Mouse (Mus musculus): ENCODE measurements around the gene Cops4. TPM values are rescaled to one million over a fixed set of nuclear protein-coding genes. Genes with fewer than 3 reads are reported as not detected.

Gene Cops4
- polyA plus RNA-seq, 1 experiment from 2014 or later: 170 TPM

DNA sequence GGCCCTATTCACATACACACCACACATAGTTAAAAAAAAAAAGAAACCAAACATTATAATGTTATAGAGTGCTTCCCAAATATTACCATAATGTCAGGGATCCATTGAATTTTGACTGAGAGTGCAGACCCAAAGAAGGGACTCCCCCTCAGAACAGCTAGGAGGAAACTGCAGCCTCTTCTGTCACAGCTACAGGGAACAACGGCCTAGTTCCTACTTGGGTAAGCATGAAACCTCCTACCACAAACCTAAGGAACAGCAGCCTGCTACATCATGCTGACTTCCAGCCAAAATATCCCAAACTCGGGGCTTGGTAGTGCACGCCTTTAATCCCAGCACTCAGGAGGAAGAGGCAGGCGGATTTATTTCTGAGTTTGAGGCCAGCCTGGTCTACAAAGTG, 31.2 kb downstream of the Cops4 start:
- ATAC-seq: no peak
- H3K9me3 ChIP-seq: no peaks in the 10 kb centered on the region
- H3K27ac ChIP-seq: no peak overlapping the region
- no peaks in the 10 kb centered on the region for H3K27me3 ChIP-seq (replicated peaks)
- no peak overlapping the region for H3K4me2 ChIP-seq (replicated peaks)
- no peak overlapping the region for H3K9ac ChIP-seq
- H3K36me3 ChIP-seq: peaks cover 17% of the 10 kb centered on the region
- peaks cover 4% of the 10 kb centered on the region; the same call in 1 of the 2 replicates for H3K4me1 ChIP-seq (replicated peaks)
- H3K4me3 ChIP-seq (replicated peaks): no peak overlapping the region
- 94% methylated on average over 4 of the region's 4 CpGs for WGBS

DNA sequence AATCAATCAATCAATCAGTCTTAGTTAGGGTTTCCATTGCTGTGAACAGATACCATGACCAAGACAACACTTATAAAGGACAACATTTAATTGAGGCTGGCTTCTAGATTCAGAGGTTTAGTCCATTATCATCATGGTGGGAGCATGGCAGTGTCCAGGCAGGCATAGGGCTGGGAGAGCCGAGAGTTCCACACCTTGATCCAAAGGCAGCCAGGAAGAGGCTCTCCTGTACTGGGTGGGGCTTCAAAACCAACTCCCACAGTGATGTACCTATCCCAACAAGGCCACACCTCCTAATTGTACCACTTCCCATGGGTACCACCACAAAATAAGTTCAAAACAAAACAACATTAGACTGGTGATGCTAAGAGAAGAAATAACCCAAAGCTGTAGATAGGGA, 32.0 kb downstream of the Cops4 start:
- H3K9ac ChIP-seq: no peak overlapping the region
- H3K27ac ChIP-seq: no peak overlapping the region
- H3K4me3 ChIP-seq (replicated peaks): no peak overlapping the region
- ATAC-seq: no peak
- 83% methylated on average over 1 of the region's 1 CpGs for WGBS
- no peaks in the 10 kb centered on the region for H3K9me3 ChIP-seq
- no peak overlapping the region for H3K4me2 ChIP-seq (replicated peaks)
- peaks cover 4% of the 10 kb centered on the region; the same call in 1 of the 2 replicates for H3K4me1 ChIP-seq (replicated peaks)
- peaks cover 12% of the 10 kb centered on the region for H3K36me3 ChIP-seq
- H3K27me3 ChIP-seq (replicated peaks): no peaks in the 10 kb centered on the region

DNA sequence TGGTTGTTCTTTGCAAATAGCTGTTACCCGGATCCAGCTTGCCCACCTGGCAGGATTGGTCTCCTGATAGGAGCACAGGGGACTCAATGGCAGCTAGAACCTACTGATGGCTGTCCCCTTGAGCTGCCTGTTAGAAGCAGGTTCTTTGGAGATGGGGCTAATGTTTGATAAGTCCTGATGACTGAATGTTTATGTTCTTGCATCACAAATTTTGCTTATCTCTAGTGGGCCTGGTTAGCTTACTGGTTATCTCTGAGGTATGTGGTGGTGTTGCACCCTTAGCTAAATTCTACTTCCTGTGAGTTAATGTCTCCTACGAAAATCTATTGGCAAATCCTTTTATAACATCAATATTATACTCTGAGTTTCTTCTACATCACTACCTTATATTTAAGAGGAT, 33.8 kb downstream of the Cops4 start:
- ATAC-seq: no peak

GRCm38 (mm10) chr5:100553426-100553825, 35.3 kb downstream of the Cops4 start:
- Histone ChIP-seq H3K27me3 (replicated peaks) (no peaks in the 10 kb centered on the region), H3K9me3 (no peaks in the 10 kb centered on the region), H3K4me3 (replicated peaks) (no peak overlapping the region), H3K9ac (no peak overlapping the region), H3K4me2 (replicated peaks) (no peak overlapping the region), H3K27ac (no peak overlapping the region), H3K4me1 (replicated peaks) (peaks cover 4% of the 10 kb centered on the region; the same call in 1 of the 2 replicates), H3K36me3 (peaks cover 8% of the 10 kb centered on the region)
- no peak for ATAC-seq
- WGBS: 60% methylated on average over 8 of the region's 8 CpGs

More for the DNA sequence above, 33.8 kb downstream of the Cops4 start:
- no peak overlapping the region for H3K9ac ChIP-seq
- peaks cover 4% of the 10 kb centered on the region; the same call in 1 of the 2 replicates for H3K4me1 ChIP-seq (replicated peaks)
- H3K4me3 ChIP-seq (replicated peaks): no peak overlapping the region
- 66% methylated on average over 2 of the region's 2 CpGs for WGBS
- H3K27me3 ChIP-seq (replicated peaks): no peaks in the 10 kb centered on the region
- no peak overlapping the region for H3K27ac ChIP-seq
- no peaks in the 10 kb centered on the region for H3K9me3 ChIP-seq
- H3K36me3 ChIP-seq: peaks cover 9% of the 10 kb centered on the region
- H3K4me2 ChIP-seq (replicated peaks): no peak overlapping the region

DNA sequence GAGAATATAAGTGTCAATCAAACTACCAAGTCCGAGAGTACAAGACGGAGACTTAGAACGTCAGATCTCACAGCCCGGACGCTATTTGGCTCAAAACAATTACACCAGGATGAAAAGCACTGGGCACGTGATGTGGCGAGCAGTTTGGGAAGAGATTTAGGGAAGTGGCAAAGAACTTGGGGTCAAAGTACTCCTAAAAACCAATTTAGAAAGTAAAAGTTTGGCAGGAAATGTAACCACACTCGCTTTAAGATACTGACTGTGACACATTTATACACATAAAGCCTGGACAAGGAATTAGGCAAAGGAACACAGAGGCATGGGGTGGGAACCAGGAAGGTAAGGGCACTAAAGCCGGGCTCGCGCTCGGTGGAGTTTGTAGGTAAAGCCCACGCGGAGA, 38.9 kb downstream of the Cops4 start:
- ATAC-seq: no peak

DNA sequence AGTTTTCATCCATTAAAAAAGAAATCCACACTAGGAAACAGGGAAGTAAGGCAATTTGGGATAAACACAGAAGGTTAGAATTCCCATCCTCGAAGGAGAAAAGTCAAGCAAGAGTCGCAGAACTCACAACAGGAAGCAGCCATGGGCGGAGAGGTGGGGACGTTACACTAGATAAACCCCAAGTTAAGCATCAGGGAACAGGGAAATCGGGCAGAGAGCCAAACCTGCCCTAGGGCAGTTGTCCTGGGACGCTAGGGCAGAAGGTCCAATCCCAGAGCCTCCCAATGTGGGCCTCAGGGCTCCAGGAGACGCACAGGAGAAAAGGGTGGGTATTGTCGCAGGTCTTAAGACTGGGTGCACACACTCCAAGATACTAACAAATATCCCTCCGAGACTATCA, 39.4 kb downstream of the Cops4 start:
- Histone ChIP-seq H3K9me3 (no peaks in the 10 kb centered on the region), H3K9ac (no peak overlapping the region), H3K4me2 (replicated peaks) (no peak overlapping the region), H3K4me3 (replicated peaks) (no peak overlapping the region), H3K4me1 (replicated peaks) (no peaks in the 10 kb centered on the region), H3K27ac (no peak overlapping the region), H3K27me3 (replicated peaks) (no peaks in the 10 kb centered on the region), H3K36me3 (peaks cover 4% of the 10 kb centered on the region; the same call in 1 of the 2 replicates)
- 69% methylated on average over 9 of the region's 9 CpGs for WGBS
- no peak for ATAC-seq

More for the DNA sequence above, 38.9 kb downstream of the Cops4 start:
- no peak overlapping the region for H3K4me3 ChIP-seq (replicated peaks)
- 81% methylated on average over 14 of the region's 14 CpGs for WGBS
- H3K4me2 ChIP-seq (replicated peaks): no peak overlapping the region
- no peaks in the 10 kb centered on the region for H3K4me1 ChIP-seq (replicated peaks)
- H3K9ac ChIP-seq: no peak overlapping the region
- peaks cover 2% of the 10 kb centered on the region; the same call in 1 of the 2 replicates for H3K36me3 ChIP-seq
- H3K27ac ChIP-seq: no peak overlapping the region
- H3K9me3 ChIP-seq: no peaks in the 10 kb centered on the region
- H3K27me3 ChIP-seq (replicated peaks): no peaks in the 10 kb centered on the region

- no peak for ATAC-seq
- Histone ChIP-seq H3K4me2 (replicated peaks) (no peak overlapping the region), H3K9me3 (no peaks in the 10 kb centered on the region), H3K27me3 (replicated peaks) (no peaks in the 10 kb centered on the region), H3K36me3 (peaks cover 8% of the 10 kb centered on the region; the same call in 1 of the 2 replicates), H3K9ac (no peak overlapping the region), H3K27ac (no peak overlapping the region), H3K4me1 (replicated peaks) (no peaks in the 10 kb centered on the region), H3K4me3 (replicated peaks) (no peak overlapping the region)
- WGBS: 86% methylated on average over 3 of the region's 3 CpGs
Measured at GRCm38 (mm10) chr5:100558783-100559182, 40.7 kb downstream of the Cops4 start.

DNA sequence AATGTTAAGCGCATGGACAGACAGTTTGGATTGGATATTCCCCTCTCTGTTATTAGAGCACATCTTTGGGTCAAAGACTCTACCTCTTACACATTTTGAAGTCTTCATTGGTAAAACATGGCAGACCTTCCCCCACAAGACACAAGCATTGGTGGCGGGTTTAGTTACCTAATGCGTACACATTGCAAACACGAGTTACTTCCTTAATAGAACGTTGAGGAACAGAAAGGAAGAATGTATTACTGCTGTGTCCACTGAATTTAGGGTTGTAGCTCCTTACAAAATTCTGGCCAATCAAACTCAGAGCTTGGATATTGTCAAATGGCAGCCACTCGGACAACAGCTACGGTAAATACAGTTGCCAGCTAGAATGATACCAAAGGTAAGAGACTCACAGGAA, 41.2 kb downstream of the Cops4 start:
- no peaks in the 10 kb centered on the region for H3K4me1 ChIP-seq (replicated peaks)
- H3K4me2 ChIP-seq (replicated peaks): no peak overlapping the region
- 92% methylated on average over 7 of the region's 7 CpGs for WGBS
- H3K27ac ChIP-seq: no peak overlapping the region
- peaks cover 8% of the 10 kb centered on the region; the same call in 1 of the 2 replicates for H3K36me3 ChIP-seq
- no peaks in the 10 kb centered on the region for H3K27me3 ChIP-seq (replicated peaks)
- no peak overlapping the region for H3K9ac ChIP-seq
- ATAC-seq: no peak
- H3K9me3 ChIP-seq: no peaks in the 10 kb centered on the region
- H3K4me3 ChIP-seq (replicated peaks): no peak overlapping the region

GRCm38 (mm10) chr5:100562702-100563101, 44.6 kb downstream of the Cops4 start:
- H3K4me1 ChIP-seq (replicated peaks): 0 out of 2 replicates have a peak, but pooled peaks cover 5% of the 10 kb centered on the region
- no peak overlapping the region for H3K4me3 ChIP-seq (replicated peaks)
- H3K4me2 ChIP-seq (replicated peaks): no peak overlapping the region
- 83% methylated on average over 9 of the region's 9 CpGs for WGBS
- no peaks in the 10 kb centered on the region for H3K9me3 ChIP-seq
- no peak for ATAC-seq
- H3K9ac ChIP-seq: no peak overlapping the region
- no peaks in the 10 kb centered on the region for H3K27me3 ChIP-seq (replicated peaks)
- H3K36me3 ChIP-seq: peaks cover 6% of the 10 kb centered on the region; the same call in 1 of the 2 replicates
- H3K27ac ChIP-seq: no peak overlapping the region

GRCm38 (mm10) chr5:100566798-100567197, 48.7 kb downstream of the Cops4 start:
- peak overlapping the region; percentile 53; the same call in 1 of the 2 replicates for H3K4me2 ChIP-seq (replicated peaks)
- ATAC-seq: no peak
- H3K36me3 ChIP-seq: 0 out of 2 replicates have a peak, but pooled peaks cover 6% of the 10 kb centered on the region
- H3K4me3 ChIP-seq (replicated peaks): no peak overlapping the region
- 0 out of 2 replicates have a peak, but pooled peaks cover 8% of the 10 kb centered on the region for H3K4me1 ChIP-seq (replicated peaks)
- no peaks in the 10 kb centered on the region for H3K9me3 ChIP-seq
- WGBS: 43% methylated on average over 2 of the region's 2 CpGs
- peak overlapping the region; percentile 60 for H3K27ac ChIP-seq
- H3K9ac ChIP-seq: no peak overlapping the region
- H3K27me3 ChIP-seq (replicated peaks): no peaks in the 10 kb centered on the region

- no peaks in the 10 kb centered on the region for H3K9me3 ChIP-seq
- 0 out of 2 replicates have a peak, but pooled peaks cover 8% of the 10 kb centered on the region for H3K4me1 ChIP-seq (replicated peaks)
- H3K27ac ChIP-seq: peak overlapping the region; percentile 80
- WGBS: 30% methylated on average over 12 of the region's 13 CpGs
- H3K4me3 ChIP-seq (replicated peaks): peak overlapping the region; percentile 14; the same call in 1 of the 2 replicates
- H3K36me3 ChIP-seq: 0 out of 2 replicates have a peak, but pooled peaks cover 5% of the 10 kb centered on the region
- no peaks in the 10 kb centered on the region for H3K27me3 ChIP-seq (replicated peaks)
- peak; percentile 52 for ATAC-seq
- H3K9ac ChIP-seq: no peak overlapping the region
- H3K4me2 ChIP-seq (replicated peaks): peak overlapping the region; percentile 53
Measured at GRCm38 (mm10) chr5:100567258-100568032, 49.3 kb downstream of the Cops4 start.

DNA sequence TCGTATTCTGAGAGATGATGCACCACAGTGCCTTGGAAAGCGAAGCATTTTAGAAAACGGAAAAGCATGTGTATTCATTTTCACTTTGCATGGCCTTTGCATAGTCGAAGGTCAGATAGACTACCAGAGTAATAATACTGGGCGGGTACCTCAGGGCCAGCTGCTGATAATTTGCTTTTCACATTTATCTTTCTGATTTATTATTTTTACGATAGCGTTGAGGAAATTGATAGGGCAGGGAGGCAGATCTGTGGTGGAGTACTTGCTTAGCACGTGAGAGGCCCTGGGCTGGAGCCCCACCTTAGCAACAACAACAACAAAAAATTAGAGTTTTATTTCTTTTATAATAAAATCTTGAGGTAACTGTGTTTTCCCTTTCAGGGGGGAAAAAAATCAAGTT, 50.1 kb downstream of the Cops4 start:
- Histone ChIP-seq H3K27me3 (replicated peaks) (no peaks in the 10 kb centered on the region), H3K9ac (no peak overlapping the region), H3K4me1 (replicated peaks) (0 out of 2 replicates have a peak, but pooled peaks cover 8% of the 10 kb centered on the region), H3K4me2 (replicated peaks) (peak overlapping the region; percentile 53), H3K4me3 (replicated peaks) (peak overlapping the region; percentile 14; the same call in 1 of the 2 replicates), H3K27ac (peak overlapping the region; percentile 80), H3K36me3 (0 out of 2 replicates have a peak, but pooled peaks cover under 1% of the 10 kb centered on the region), H3K9me3 (no peaks in the 10 kb centered on the region)
- ATAC-seq: peak; percentile 42
- 51% methylated on average over 8 of the region's 8 CpGs for WGBS
